Mouse (Mus musculus) hindbrain, embryonic 13.5 days (tissue): ENCODE results near the gene Tlcd2. TPM values are rescaled to one million over a fixed set of nuclear protein-coding genes. Genes with fewer than 3 reads are reported as not detected.
"Not testable (repeated sequence)": the region's sequence is repeated elsewhere in the genome, so short reads cannot be mapped to it uniquely, and the experiment has no call there.

Source experiments
- ATAC-seq: fragments of 200-750 bp; cut with Nextera tagmentation; 2 replicates; pipeline ENCODE4 v1.8.0; 2017; ENCODE audit warnings: moderate TSS enrichment; ENCODE audit not compliant: low FRiP score
- H3K27ac ChIP-seq: fragments of 300-500 bp; sonication (generic); 2 replicates; pipeline ENCODE4 v1.5.1; 2015; ENCODE audit warnings: inconsistent platforms, mild to moderate bottlenecking, moderate library complexity
- H3K27me3 ChIP-seq: fragments of 300-500 bp; sonication (generic); 2 replicates; pipeline ENCODE4 v1.6.1; 2015; ENCODE audit warnings: mild to moderate bottlenecking, inconsistent platforms
- H3K36me3 ChIP-seq: fragments of 300-500 bp; sonication (generic); 2 replicates; pipeline ENCODE4 v1.6.1; 2015; ENCODE audit warnings: mild to moderate bottlenecking, inconsistent platforms
- H3K4me1 ChIP-seq: fragments of 300-500 bp; sonication (generic); replicated peaks from 2 replicates; pipeline ENCODE4 v1.6.1; 2015; ENCODE audit warnings: inconsistent platforms
- H3K4me2 ChIP-seq: fragments of 300-500 bp; sonication (generic); 2 replicates; pipeline ENCODE4 v1.6.1; 2015; ENCODE audit warnings: inconsistent platforms, mild to moderate bottlenecking, moderate library complexity
- H3K4me3 ChIP-seq: fragments of 300-500 bp; sonication (generic); 2 replicates; pipeline ENCODE4 v1.5.1; 2015; ENCODE audit warnings: mild to moderate bottlenecking, inconsistent platforms
- H3K9ac ChIP-seq: fragments of 300-500 bp; sonication (generic); 2 replicates; pipeline ENCODE4 v1.6.1; 2015; ENCODE audit warnings: mild to moderate bottlenecking, inconsistent platforms
- H3K9me3 ChIP-seq: fragments of 300-500 bp; sonication (generic); 2 replicates; pipeline ENCODE4 v1.6.1; 2016; ENCODE audit warnings: inconsistent platforms
- whole genome bisulfite sequencing: fragments of 180-500 bp; shearing (Covaris S2); methylation state at CpG from one replicate; pipeline ENCODE4 v1.1.7; 2015; 5-methylcytosine and 5-hydroxymethylcytosine counted together
- polyA plus RNA-seq: library from polyadenylated mRNA; unstranded; fragments of >200 nt; fragmentation: Nextera tagmentation; extraction: Ambion mirVana; gene quantifications from 2 replicates; pipeline ENCODE4 v1.2.1, GENCODE M21; 2015

Gene Tlcd2
- polyA plus RNA-seq, 1 experiment from 2014 or later: 2.7 TPM

DNA sequence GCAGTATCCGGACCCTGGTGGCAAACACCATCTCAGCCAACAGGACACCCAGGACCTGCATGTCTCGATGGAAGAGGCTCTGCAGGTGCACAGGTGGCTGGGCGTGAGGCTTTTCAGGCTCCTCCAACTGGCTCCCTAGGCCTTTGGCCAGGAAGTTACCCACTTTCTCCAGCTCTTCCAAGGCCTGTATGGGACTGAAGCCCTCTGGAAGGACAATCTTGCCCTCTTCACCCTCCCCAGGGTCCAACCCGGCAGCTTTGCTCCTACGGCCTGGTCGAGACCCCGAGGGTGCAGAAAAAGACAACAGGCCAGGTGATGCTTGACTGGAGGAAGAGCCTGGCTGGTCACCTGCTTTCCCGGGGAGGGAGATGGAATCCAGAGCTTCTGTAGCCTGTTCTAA is 9.4 kb upstream of the Tlcd2 start:
- ATAC-seq: no peak
- Histone ChIP-seq H3K36me3 (peaks cover 47% of the 10 kb centered on the region), H3K9me3 (no peaks in the 10 kb centered on the region), H3K27me3 (no peaks in the 10 kb centered on the region), H3K27ac (no peak overlapping the region), H3K4me3 (no peak overlapping the region), H3K4me1 (peaks cover 48% of the 10 kb centered on the region), H3K4me2 (no peak overlapping the region), H3K9ac (peak overlapping the region; percentile 6; the same call in 1 of the 2 replicates)
- 91% methylated on average over 8 of the region's 8 CpGs for WGBS

DNA sequence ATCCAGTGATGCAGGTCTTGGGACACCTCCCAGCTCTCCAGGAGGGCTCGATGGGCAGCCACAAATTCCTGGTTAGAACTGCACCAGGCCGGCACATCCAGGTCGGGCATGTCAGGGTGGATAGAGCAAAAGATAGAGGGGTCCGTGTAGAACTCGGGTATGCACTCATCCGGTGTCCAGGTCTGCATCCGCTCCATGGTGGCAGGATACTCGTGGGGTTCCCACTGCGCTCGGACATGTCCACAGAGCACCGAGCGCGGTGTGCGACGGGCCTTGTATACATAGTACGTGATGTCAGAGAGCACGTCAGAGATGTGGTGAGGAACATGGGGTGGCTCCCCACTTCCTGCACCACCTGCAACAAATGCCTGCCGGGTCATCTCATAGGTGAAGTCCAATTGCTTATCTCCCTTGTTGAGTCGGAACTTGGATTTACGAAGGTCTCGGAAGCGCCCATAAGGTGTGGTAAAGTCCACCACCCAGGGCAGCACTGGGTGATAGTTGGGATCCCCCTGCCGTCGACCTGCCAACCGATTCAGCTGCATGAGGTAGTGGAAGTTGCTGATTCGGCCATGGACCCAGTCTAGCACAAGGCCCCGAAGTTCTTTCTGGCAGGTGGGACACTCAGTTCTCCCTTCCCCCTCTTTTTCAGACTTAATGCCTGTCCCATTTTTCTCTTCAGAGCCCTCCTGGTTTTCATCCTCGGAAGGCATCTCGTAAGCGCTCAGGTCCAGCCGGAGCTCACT is 8.5 kb upstream of the Tlcd2 start:
- H3K4me2 ChIP-seq: peak overlapping the region; percentile 99
- H3K9ac ChIP-seq: peak overlapping the region; percentile 87
- peaks cover 48% of the 10 kb centered on the region for H3K4me1 ChIP-seq
- WGBS: 95% methylated on average over 31 of the region's 31 CpGs
- ATAC-seq: no peak
- H3K27ac ChIP-seq: no peak overlapping the region
- peaks cover 38% of the 10 kb centered on the region for H3K36me3 ChIP-seq
- H3K27me3 ChIP-seq: no peaks in the 10 kb centered on the region
- H3K4me3 ChIP-seq: peak overlapping the region; percentile 78
- H3K9me3 ChIP-seq: no peaks in the 10 kb centered on the region

DNA sequence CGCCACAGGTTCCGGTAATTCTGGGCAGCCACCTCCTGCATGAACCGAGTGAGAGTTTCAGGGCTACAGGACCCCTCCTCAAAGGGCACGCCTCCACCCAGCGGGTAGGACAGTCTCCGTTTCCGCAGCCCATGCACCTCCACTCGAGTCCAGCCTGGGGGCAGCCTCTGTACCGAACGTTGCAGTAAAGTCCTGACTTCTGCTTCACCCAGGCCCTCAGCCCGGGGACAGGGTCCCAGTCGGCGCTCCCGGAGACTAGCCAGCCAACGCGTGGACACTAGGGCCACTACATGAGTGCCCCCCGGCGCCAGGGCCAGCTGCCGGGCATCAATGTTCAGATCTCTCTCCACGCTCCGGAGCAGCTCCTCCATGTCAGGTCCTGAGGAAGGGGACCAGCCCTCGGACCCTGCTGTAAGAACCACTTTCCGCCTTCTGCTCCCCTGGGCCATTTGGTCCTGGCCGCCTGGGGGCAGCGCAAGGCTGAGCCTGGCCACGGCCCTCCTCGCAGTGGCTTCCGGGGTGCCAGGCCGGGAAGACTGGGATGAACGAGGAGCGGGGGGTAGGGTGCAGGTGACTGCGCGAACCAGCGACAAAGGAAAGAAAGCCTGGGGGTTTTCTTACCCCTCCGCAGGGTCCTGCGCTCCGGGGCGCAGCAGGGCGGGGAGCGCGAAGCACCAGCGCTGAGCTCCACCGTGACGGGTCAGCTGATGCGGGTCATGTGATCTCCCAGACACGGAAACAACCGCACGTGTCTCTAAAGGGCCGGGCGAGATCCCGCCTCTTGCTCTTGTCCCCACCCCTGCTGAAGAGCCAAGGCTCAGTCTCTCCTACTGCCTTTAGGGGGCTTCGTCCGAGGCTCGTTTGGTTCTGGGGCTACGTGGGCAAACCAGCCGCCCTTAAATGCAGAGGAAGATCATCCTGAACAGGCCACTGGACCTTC is 7.3 kb upstream of the Tlcd2 start, which contains the start of gene Wdr81:
Gene Wdr81, minus strand, starts transcription at position 727 of the 940 bp plus-strand sequence.
- Histone ChIP-seq H3K36me3 (peaks cover 25% of the 10 kb centered on the region), H3K27me3 (no peaks in the 10 kb centered on the region), H3K9me3 (no peaks in the 10 kb centered on the region), H3K4me1 (peaks cover 48% of the 10 kb centered on the region), H3K9ac (peak within 1 kb of the TSS; percentile 87), H3K27ac (peak within 1 kb of the TSS; percentile 69), H3K4me3 (peak within 1 kb of the TSS; percentile 78), H3K4me2 (peak within 1 kb of the TSS; percentile 99)
- 2% methylated on average over 56 of the region's 56 CpGs for WGBS
- peak; percentile 94 for ATAC-seq

DNA sequence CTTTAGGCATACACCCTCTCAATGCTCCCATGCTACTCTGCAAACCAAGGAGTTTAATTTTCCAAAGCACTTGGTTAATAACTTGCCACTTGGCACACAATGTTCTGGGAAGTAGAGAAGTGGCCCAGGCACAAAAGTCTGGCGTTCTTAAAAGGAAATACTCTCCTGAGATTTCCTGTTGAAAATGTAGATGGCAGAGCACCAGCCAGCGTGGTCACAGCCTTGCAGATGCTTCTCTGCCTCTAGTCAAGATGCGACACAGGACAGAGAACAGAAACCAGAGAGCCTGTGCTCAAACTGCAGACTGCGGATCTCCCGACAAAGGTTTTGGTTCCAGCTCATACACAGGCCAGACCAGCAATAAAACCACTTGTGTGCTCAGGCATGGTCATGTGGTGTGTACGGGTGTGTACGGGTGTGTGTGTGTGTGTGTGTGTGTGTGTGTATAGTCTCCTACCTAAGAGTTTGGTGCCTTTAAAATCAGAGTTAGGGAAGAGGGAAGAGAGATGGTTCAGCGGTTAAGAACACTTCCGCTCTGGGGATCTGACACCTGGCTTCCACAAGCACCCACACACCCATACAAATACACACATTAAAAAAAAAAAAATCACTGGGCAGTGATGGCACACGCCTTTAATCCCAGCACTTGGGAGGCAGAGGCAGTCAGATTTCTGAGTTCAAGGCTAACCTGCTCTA is 6.3 kb upstream of the Tlcd2 start:
- Histone ChIP-seq H3K4me2 (peak overlapping the region; percentile 99), H3K4me3 (peak overlapping the region; percentile 78), H3K27me3 (no peaks in the 10 kb centered on the region), H3K9ac (peak overlapping the region; percentile 87), H3K4me1 (peaks cover 51% of the 10 kb centered on the region), H3K36me3 (peaks cover 21% of the 10 kb centered on the region), H3K9me3 (no peaks in the 10 kb centered on the region), H3K27ac (peak overlapping the region; percentile 69)
- WGBS: 78% methylated on average over 10 of the region's 10 CpGs
- ATAC-seq: no peak

- H3K4me2 ChIP-seq, H3K9me3 ChIP-seq, H3K4me3 ChIP-seq, ATAC-seq, H3K27ac ChIP-seq, H3K9ac ChIP-seq, H3K27me3 ChIP-seq: not testable (repeated sequence)
- 87% methylated on average over 2 of the region's 2 CpGs for WGBS
- Histone ChIP-seq H3K4me1 (peaks cover 49% of the 10 kb centered on the region), H3K36me3 (peaks cover 16% of the 10 kb centered on the region)
Measured at GRCm38 (mm10) chr11:75455971-75456370, 5.5 kb upstream of the Tlcd2 start.

GRCm38 (mm10) chr11:75456440-75456871 is 5.1 kb upstream of the Tlcd2 start:
- Histone ChIP-seq H3K4me1 (peaks cover 44% of the 10 kb centered on the region), H3K27ac (no peak overlapping the region), H3K4me3 (no peak overlapping the region), H3K36me3 (peaks cover 12% of the 10 kb centered on the region), H3K9ac (no peak overlapping the region), H3K9me3 (no peaks in the 10 kb centered on the region), H3K27me3 (no peaks in the 10 kb centered on the region), H3K4me2 (no peak overlapping the region)
- 84% methylated on average over 7 of the region's 7 CpGs for WGBS
- ATAC-seq: no peak

- Histone ChIP-seq H3K4me3 (no peak overlapping the region), H3K36me3 (no peaks in the 10 kb centered on the region), H3K4me1 (peaks cover 47% of the 10 kb centered on the region), H3K27me3 (no peaks in the 10 kb centered on the region), H3K27ac (no peak overlapping the region), H3K9ac (no peak overlapping the region), H3K4me2 (no peak overlapping the region), H3K9me3 (no peaks in the 10 kb centered on the region)
- WGBS: 20% methylated on average over 3 of the region's 3 CpGs
- ATAC-seq: no peak
Measured at GRCm38 (mm10) chr11:75458169-75458568, 3.3 kb upstream of the Tlcd2 start.

DNA sequence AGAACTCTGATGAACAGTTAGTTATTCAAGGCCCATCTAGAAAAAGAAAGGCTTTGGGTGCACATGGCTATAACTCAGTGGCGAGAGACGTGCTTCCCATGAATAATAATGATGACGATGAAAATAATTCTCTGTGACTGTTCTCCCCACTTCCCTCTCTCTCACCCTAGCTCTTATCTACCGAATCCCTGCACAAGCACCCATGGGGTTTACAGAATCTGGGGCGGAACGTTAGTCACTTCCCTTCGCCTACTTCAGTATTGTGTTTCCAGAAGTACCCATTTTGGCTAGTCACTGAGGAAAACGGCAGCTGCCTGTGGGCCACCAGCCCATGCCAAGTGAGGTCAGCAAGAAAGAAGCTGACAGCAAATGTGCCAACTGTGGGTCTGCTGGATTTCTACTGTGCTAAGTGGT is 2.9 kb upstream of the Tlcd2 start:
- no peak for ATAC-seq
- Histone ChIP-seq H3K4me3 (no peak overlapping the region), H3K27me3 (no peaks in the 10 kb centered on the region), H3K9ac (no peak overlapping the region), H3K4me1 (peaks cover 47% of the 10 kb centered on the region), H3K9me3 (no peaks in the 10 kb centered on the region), H3K36me3 (no peaks in the 10 kb centered on the region), H3K27ac (no peak overlapping the region), H3K4me2 (no peak overlapping the region)
- 81% methylated on average over 8 of the region's 8 CpGs for WGBS

GRCm38 (mm10) chr11:75459141-75459711 is 2.3 kb upstream of the Tlcd2 start:
- 77% methylated on average over 5 of the region's 5 CpGs for WGBS
- no peak overlapping the region for H3K4me3 ChIP-seq
- no peak for ATAC-seq
- no peak overlapping the region for H3K27ac ChIP-seq
- H3K4me2 ChIP-seq: no peak overlapping the region; the same call in 1 of the 2 replicates
- no peaks in the 10 kb centered on the region for H3K9me3 ChIP-seq
- no peak overlapping the region for H3K9ac ChIP-seq
- H3K27me3 ChIP-seq: no peaks in the 10 kb centered on the region
- peaks cover 42% of the 10 kb centered on the region for H3K4me1 ChIP-seq
- no peaks in the 10 kb centered on the region for H3K36me3 ChIP-seq

DNA sequence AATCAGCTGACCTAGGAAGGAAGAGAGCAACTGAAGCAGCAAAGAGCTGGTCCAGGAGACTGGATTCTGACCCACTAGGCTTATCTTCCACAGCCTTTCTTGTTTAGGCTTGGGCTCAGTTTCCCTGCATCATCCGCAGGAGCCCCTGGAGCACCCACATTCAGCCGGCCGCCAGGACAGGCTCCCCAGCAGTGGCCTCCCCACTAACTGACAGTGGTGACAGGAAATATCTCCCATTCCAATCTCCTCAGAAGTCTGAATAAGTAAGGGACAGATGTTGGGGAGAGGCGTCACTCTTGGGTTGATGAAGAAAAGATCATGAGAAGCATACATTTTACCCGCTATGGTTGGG is 1.8 kb upstream of the Tlcd2 start:
- WGBS: 32% methylated on average over 5 of the region's 5 CpGs
- no peaks in the 10 kb centered on the region for H3K27me3 ChIP-seq

GRCm38 (mm10) chr11:75460103-75460843 is 1.2 kb upstream of the Tlcd2 start:
- H3K27ac ChIP-seq: peak overlapping the region; percentile 87
- ATAC-seq: no peak
- peak overlapping the region; percentile 76 for H3K4me3 ChIP-seq
- H3K4me2 ChIP-seq: peak overlapping the region; percentile 62
- WGBS: 2% methylated on average over 19 of the region's 19 CpGs
- peaks cover 36% of the 10 kb centered on the region for H3K4me1 ChIP-seq
- H3K36me3 ChIP-seq: peaks cover 10% of the 10 kb centered on the region
- H3K9ac ChIP-seq: peak overlapping the region; percentile 61
- H3K27me3 ChIP-seq: no peaks in the 10 kb centered on the region
- H3K9me3 ChIP-seq: no peaks in the 10 kb centered on the region

More for the DNA sequence above, 1.8 kb upstream of the Tlcd2 start:
- peak overlapping the region; percentile 76 for H3K4me3 ChIP-seq
- H3K4me2 ChIP-seq: peak overlapping the region; percentile 62
- H3K27ac ChIP-seq: peak overlapping the region; percentile 87
- H3K9ac ChIP-seq: peak overlapping the region; percentile 46; the same call in 1 of the 2 replicates
- peaks cover 42% of the 10 kb centered on the region for H3K4me1 ChIP-seq
- no peaks in the 10 kb centered on the region for H3K9me3 ChIP-seq
- peaks cover 4% of the 10 kb centered on the region for H3K36me3 ChIP-seq
- ATAC-seq: no peak
